Mouse (Mus musculus): Measurements from ENCODE around the gene Fam50a.
"Not testable (repeated sequence)": the region's sequence is repeated elsewhere in the genome, so short reads cannot be mapped to it uniquely, and the experiment has no call there.

The Fam50a gene

DNA sequence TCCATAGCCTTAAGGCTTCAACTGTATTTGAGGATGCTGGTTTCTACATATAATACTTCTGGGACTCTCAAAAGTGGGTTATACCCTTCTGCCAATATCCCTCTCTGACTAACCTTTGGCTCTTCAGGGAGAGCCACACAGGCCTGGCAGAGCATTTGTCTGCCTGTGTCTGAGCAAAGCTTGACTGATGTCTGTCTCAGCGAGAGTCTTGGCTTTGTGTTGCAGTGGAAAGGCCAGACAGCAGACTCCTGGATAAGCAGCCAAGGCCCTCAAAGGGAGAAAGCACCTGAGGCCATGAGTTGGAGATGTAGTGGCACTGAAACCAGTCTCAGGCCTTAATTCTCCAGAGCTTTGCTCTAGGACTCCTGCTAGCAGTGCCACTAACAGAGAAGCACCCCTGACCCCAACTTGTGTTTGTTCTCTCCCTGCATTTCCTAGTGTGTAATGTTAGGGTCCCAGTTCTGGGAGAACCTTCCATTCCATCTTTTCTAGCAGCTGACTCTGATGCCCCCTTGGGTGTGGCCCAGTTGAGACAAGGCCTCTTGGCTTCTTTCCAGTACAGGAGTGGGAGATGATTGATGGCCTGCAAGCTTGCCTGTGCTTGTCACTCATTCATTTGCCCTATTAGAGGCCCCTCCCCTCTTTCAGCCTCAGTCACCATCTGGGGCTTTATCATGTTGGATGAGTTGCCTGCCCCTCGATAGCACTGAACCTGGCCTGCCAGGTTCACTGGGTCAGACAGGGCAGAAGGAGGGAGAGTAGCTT, 17.5 kb downstream of the Fam50a start:
- DNase-seq, result peak; percentile 41

DNA sequence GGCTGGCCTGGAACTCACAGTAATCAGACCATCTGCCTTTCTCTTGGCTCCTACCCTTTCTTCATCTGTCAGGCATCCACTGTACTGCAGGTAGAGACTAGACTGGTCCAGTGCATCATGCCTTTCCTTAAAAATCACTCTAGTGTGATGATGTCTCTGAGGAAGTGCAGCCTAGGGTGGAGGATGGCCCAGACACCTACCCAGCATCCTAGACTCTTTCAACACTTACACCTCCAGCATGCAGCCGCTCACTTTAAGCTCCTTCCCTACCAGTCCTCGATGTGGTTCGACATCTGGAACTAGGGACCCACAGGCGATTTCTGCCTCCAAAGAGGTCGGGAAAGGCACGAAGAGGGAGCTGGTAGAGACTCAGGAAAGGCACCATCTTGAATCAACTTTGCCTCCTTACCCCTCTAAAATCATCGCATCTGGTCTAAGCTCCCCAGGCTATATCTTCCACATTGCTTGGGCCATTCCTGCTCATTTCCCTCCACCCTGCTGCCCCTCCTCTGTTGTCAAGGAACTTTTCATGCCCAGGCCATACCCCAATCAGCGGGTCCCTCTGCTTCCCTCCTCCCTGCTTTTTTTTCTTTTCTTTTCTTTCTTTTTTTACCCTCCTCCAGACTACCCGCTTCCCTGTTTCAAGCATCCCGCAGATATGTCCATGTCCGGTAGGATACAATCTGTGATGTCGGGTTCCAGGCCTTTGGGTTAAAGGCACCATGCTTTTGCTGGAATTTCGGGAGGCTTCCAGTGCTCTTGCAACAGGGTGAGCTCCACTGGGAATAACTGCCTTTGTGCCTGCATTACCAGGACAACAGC, 40.0 kb downstream of the Fam50a start:
- no peak for DNase-seq

DNA sequence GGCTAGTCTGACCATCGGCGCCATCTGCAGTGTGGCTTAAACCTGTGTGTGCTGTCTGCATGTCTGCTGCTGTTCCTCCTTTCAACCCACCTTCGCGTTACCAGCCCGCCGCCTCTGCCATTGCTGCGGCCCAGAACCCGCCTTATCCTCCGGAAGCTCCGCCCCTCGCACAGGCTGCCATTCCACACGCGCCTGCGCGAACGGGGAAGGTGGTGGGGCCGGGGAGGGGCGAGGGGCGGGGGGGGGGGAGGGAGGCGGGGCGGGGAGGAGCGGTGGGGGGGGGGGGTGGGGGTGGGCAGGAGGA, 40.6 kb downstream of the Fam50a start, which contains the start of gene Lage3:
TSS of gene Lage3 (minus strand) at position 152 of the 304 bp plus-strand sequence.
- DNase-seq, result peak; percentile 85

DNA sequence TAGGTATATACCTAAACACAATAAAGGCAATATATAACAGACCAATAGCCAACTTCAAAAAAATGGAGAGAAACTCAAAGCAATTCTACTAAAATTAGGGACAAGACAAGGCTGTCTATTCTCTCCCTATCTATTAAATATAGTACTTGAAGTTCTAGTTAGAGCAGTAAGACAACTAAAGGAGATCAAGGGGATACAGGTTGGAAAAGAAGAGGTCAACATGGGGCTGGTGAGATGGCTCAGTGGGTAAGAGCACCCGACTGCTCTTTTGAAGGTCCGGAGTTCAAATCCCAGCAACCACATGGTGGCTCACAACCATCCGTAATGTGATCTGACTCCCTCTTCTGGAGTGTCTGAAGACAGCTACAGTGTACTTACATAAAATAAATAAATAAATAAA, 44.2 kb downstream of the Fam50a start:
- DNase-seq, result not testable (repeated sequence)

DNA sequence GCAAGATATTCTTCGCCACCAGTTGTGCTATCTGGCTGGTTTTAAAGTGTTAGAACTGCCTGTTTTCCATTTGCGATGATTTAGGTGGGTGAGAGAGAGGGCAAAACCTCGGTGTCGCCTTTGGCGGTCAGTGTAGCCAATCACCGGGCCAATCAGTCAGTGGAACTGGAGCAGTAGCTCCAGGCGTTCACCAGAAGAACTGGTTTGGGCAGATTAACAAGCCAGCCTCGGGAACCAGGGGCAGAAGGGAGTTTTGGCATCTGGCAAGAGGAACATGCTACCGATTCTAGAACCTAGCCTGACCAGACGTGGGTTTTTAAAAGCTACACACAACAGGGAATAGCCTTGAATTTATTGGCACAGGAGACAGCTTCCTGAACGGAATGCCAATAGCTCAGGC, 46.3 kb downstream of the Fam50a start:
- no peak for DNase-seq

DNA sequence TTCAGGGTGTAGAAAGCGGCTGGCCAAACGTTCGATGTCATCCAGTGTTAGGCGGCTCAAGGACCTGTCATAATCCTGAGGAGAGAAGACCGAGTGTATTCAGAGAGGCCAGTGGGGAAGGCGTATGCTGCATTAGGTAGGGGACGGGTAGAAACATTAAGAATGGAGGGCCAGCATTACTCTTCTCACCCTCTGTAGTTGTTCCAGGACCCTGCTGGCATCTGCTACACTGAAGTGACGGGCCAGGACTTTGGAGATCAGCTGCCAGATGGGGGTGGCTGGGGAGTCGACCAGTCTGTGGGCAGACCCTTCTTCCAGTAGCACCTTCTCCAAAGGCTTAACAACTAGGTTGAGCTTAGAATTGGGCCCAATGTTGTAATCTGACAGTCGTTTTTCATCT, 54.7 kb downstream of the Fam50a start:
- DNase-seq, result no peak

DNA sequence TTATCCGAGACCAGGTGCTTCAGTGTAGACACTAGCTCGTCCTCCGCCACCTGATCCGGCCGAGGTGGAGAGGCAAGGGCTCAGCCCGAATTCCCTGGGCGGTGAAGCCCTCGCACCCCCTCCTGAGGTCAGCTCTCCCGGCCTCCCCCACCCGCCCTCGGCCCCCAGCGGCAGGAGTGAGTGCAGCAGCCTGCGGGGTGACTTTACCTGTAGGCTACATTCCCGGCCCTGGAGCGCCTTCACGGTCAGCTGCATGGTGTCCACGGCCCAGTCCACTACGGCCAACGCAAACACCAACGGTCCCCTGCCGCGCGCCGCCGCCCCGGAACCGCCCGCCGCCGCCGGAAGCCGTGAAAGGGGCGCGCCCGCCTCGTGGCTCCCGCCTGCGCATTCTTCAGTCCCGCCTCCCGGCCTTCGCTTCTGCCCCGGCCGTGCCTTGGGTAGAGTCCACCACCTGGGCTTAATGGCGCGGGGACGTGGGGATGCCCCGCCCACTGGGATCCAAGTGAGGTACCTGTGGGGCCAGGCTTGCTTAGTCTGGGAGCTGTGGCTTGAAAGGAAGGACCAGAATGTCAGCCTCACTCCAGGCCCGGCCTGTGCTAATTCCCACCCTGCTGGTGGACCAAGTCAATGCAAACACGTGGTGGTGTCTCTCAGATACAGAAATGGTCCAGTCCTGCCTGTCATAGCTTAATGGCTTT, 55.5 kb downstream of the Fam50a start:
- DNase-seq, result peak; percentile 77

Measured in cerebellum, adult 9-11 months (tissue).